Mouse (Mus musculus) thymus, adult 2 months (tissue): Measurements from ENCODE around the gene Eef1akmt2.

Source experiments
- CTCF ChIP-seq: fragments of 200-500 bp; IDR thresholded peaks from 2 replicates; pipeline ENCODE4 v1.5.1; 2012; ENCODE audit warnings: mild to moderate bottlenecking, control low read depth, low read length, moderate library complexity, borderline replicate concordance; ENCODE audit not compliant: control insufficient read depth, poor library complexity, insufficient read depth; ENCODE audit errors: extremely low read depth
- POLR2A ChIP-seq: fragments of 200-500 bp; IDR thresholded peaks from 2 replicates; pipeline ENCODE4 v1.6.1; 2012; ENCODE audit warnings: mild to moderate bottlenecking, low read length, control low read depth, moderate library complexity; ENCODE audit not compliant: control insufficient read depth, poor library complexity, insufficient read depth; ENCODE audit errors: extremely low read depth

DNA sequence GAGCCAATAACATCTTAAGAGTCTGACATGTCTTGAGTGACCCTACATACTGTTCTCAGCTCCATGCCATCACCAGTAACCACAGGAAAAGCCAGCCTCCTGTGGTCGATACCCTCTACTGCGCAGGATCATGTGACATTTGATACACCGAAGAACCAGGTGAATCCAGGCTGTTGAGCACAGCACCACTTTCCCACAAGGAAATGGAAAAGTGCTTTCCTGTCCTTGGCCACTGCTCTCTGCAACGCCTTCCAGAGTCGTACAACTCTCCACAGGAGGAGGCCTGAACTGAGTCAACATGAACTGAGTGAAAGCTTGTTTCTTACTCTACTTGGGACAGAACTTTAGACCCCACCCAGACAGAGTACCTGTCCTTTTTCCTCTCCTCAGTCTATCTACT is 51.0 kb downstream of the Eef1akmt2 start:
- TF ChIP-seq POLR2A, result no peak
- no peak for TF ChIP-seq CTCF
